Mouse (Mus musculus) retina, postnatal 1 day (tissue): Measurements from ENCODE around the gene Pmm1.
A peak's percentile ranks its signal among the peaks of the same experiment; 100 is the strongest.

Source experiments
- DNase-seq: peaks from one replicate; pipeline ENCODE4 v3.0.0-alpha.2; 2012

Pmm1 gene

DNA sequence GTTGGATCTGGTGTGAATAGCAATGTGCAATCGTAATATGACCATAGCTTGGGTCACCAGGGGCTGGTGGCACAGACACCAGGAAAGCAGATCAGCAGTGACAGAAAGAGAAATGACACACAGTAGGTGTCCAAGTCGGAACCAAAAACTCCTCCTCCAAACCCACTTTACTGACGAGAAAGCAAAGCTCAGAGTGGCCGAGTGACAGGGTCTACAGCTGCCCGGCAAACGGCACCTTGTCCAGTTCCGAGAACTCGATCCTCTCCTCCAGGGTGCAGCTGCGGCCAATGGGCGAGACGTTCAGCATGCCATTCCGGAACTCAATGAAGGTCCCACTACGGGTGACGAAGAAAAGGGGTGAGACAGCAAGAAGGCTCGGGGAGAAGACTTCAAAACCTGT, 5.3 kb downstream of the Pmm1 start:
- no peak for DNase-seq

DNA sequence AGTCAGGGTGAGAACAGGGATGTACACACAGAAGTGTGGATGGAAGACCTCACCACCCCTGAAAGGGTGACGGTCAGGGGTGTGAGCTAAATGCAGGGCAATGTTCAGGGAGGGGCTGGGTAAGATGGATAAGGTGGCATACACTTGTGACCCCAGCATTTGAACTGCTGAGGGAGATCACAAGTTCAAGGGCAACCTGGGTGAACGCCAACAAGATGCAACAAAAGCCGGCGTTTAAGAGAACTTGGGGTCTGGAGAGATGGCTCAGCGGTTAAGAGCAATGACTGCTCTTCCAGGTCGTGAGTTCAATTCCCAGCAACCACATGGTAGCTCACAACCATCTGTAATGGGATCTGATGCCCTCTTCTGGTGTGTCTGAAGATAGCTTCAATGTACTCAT, 6.0 kb downstream of the Pmm1 start:
- DNase-seq: no peak

DNA sequence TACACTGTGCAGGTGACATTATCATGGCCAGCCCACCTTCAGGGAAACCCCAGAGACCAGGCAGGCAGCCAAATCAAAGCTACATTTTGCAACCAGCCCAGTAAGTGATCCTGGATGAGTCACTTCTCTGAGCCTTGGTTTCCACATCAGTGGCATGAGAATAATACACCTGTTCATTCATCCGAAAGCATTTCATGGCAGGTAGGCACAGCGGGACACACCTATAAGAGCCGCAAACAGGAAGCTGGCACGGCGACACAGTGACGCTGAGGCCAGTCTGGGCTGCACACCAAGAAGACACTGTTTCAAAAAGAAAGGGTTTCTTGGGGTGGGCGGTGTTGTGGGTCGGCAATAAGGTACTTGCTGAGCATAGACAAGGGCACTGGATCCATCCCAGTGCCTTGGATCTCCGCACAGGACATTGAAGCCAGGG, 6.6 kb downstream of the Pmm1 start:
- DNase-seq: no peak

DNA sequence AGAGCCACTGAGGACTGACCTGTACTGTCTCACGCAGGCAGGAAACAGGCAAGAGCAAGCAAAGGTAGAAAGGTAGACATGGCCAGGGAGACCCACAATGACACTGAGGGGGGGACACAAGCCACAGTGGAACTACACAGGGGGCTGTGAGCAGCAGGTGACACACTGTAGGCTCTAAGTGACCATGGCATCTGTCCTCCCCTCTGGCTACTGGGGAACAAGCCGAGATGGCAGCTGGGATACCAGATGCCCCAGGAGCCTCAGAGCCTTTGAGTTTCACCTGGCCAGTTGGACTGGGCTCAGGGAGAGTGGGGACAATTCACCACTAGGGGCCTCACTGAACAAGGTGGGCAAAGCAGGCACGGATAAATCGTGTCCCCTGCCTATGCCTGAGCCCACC, 8.4 kb downstream of the Pmm1 start:
- DNase-seq: no peak

DNA sequence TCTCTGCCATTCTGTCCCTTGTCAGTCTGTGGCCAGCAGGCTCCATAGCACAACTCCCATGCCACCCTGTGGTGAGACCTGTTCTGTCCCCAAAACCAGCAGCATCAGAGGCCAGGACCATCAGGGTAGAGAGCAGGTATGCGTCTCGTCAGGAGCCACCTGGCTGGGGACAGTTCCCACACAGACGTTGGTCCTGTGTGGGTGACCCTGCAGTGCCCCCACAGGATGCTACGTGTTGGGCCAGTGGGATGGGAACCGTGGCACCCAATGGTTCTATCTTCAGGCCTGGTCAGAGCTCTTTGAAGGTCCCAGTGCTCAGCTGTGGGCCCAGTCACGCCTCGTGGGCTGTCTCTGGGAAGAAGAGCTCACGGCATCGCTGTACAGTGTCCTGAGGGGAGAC, 9.6 kb downstream of the Pmm1 start:
- DNase-seq: no peak

DNA sequence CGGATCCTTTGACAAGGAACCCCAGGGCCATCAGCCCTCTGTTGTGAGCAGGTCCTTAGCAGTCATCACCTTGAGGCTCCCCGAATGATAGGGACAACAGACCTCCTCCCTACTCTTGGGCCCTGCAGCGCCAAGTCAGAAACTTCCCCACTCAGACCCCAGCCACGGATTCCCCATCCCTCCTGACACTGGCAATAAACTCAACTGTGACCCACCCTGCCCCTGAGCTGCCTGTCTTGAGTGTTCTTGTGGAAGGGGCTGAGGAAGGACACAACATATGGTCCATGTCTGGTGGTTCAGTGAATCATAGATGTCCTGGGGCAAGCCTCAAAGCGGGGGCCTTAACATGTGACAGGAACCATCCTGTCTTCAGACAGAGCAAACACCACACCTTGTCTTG, 10.0 kb downstream of the Pmm1 start:
- no peak for DNase-seq

DNA sequence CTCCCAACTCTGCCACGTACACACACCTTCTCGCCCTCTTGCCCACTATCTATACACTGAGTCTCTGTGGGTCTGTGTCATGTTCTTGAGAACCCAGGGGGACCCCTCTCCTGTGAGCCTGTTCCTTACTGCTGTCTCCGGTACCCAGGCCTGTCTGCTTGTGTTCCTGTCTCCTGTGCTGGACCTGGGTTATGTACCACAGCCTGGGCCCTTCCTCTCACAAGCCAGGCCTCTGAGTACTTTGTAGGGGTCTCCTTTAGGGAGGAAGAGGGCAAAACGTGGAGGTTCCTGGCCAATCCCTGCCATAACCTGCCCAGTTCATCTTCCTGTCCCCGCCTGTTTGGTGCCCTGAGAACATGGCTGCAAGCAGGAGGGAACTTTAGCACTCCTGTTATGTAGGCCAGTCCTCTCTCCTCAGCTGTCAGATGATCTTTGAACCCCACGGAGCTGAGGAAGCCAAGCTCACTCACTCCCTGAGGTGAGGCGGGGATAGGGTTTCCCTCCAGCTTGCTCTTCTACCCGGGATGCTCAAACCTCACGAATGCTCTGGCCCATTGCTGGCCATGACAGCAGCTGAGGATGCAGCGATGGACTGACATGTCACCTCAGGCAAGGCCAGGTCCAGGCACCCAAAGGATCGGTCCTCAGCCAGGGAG, 11.1 kb downstream of the Pmm1 start:
- no peak for DNase-seq

DNA sequence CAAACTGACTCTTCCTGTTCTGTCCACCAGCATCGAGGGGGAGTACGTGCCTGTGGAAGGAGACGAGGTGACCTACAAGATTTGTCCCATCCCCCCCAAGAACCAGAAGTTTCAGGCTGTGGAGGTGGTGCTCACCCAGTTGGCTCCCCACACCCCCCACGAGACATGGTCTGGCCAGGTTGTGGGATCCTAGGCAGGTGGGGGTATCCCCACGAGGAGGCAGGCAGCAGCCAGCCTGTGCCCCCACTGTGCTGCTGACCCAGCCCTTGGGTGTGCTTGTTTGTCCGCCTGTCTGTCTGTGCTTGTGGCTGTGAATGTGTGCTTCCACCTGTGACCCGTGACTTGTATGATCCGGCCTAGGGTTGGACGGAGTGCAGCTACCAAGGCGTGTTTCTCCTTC, 11.7 kb downstream of the Pmm1 start:
- DNase-seq: no peak

DNA sequence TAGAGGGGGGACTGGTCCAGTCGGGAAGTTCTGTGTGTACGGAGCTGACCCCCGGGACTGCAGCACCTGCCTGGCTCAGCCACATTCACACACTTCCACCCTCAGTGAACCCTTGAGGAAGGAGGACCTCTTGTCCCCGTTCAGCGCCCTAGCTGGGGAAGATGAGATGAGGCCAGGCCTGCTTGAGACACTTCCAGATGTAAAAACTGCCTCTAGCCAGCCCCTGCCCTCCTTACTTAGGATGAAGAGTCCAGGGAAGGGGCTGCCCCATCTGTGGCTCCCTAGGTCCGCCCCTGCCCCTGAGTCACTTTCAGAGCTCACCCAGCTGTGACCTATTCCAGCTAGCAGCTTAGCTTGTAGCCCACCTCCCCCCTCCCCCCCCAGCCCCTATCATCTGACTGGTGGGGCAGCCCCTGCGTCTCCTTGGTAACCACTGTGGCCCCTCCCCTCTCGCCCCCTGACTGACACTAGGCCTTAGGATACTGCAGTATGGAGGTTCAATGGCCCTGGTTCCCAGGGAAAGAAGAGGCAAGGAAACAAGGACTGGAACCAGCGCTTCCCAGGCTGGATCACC, 17.5 kb downstream of the Pmm1 start:
- DNase-seq: peak; percentile 84

DNA sequence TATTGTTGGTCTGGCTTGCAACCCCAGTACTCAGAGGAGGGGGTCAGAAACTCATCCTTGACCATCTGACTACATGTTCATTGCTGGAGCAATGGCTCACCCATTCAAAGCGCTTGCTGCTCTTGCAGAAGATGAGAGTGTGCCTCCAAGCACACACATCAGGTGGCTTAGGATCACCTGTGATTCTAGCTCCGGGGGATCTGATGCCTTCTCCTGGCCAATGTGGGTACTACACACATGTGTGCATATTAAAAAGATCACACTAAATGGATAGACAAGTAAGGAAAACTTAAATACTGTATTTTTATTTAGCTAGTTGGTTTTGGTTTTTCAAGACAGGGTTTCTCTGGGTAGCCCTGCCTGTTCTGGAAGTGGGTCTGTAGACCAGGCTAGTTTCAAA, 19.7 kb downstream of the Pmm1 start:
- no peak for DNase-seq

DNA sequence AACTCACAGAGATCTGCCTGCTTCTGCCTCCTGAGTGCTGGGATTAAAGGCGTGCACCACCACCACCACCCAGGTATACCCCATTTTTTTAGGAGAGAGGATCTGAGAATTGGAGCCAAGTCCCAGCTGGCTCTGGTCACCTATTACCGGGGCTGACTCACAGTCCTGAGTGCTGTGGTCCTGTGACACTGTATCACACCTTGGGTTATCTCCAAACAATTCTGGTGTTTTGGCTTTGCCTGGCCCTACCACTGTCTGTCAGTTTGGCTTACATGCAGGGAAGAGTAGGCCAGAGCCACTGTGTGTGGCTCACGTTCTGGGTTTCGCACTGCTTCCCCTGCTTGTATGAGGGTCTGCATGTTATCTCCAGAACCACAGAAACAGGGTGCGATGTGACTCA, 20.5 kb downstream of the Pmm1 start:
- no peak for DNase-seq

DNA sequence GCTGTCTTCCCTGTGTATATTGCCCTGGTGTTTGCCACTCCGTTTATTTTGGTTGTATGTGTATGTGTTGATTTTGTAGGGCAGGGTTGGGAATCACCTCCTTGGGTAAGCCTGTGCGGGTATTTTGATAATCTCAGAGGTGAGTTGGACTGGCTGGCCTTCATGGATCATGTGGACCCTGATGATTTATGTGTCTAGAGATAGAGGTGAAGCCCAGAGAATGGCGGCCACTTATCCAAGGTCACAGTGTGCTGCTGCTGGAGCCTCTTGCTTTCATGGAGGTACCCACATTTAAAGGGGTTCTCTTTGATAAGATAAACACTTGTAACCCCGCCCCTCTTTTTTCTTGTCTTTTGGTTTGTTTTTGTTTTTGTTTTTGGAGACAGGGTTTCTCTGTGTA, 21.0 kb downstream of the Pmm1 start:
- no peak for DNase-seq

DNA sequence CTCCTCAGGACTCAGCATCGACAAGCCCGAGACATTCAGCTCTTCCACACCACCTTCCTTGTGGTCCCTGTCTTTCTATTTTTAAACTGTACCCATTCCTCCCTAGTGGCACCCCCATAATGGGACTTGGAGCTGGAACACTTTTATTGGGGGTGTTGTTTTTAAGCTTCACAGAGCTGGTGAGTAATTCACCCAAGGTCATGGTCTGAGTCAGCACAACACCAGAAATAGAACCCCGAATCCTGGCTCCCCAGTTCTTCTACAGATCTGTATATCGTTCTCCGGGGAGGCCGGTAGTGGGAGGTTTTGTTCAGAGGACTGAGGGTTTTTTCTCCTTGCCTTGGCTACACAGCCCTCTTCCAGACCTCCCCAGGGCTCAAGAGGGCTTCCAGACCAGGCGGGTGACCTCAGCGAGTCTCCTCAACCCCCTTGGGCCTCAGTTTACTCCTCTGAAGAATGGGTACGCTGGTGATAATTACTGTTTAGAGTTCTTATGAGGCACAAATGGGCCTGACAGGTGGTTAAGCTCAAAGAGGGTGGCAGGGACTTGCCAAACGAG, 21.5 kb downstream of the Pmm1 start:
- no peak for DNase-seq

DNA sequence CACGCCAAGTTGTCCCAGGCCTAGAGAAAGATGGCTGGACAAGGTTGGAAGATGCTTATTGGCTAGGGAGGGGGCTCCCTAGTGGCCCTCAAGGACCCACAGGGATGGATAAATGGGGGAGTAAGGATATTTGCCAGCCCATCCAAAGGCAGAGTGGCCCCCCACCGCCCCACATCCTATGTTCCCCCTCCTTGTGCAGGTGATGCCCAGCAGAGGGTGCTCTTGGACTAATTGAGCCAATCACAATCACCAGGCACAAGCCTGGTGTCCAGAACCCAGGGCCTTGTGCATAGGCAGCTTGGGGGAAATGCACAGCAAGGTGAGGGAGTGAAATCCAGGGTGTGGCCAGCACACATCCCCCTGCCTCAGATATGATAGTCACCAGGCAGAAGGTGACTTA, 22.5 kb downstream of the Pmm1 start:
- DNase-seq: peak; percentile 74

DNA sequence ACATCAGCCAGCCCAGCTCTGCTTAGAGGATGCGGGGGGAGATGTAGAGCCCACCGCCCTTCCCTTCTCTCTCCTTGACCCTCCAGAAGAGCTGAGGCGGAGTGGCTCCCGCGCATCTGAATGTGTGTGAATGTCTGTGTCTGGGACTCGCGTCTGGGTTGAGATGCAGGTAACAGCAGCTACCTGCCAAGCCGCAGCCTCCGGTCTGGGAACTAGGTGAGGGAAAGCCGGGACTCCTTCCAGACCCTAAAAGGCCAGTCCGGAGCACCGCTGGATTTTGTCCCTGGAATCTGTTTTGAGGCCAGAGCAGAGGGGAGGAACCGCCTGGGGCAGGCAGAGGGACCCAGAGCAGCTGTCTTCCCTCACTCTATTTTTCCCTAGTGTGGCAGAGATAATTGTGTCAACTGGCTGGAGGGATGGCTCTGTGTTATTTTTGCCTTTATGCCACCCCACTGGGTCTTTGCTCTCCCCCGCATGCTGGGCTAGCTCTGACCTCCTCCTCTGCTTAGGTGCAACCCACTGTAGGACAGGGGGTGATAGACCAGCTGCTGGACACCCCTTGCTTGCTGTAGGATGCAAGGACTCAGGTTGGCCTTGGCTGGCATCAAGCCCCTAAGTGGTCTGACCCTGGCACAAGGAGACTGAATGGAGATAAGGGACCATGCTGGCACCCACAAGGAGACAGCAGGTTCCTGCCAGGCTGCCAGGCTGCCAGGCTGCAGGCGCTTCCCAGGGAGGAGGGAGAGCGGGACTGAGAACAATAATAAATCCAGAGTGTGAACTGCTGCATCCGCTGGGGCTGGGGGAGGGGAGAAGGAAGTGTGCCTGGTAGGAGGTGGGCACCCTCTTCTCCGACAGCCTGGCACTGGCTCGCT, 23.4 kb downstream of the Pmm1 start:
- peak; percentile 69 for DNase-seq

DNA sequence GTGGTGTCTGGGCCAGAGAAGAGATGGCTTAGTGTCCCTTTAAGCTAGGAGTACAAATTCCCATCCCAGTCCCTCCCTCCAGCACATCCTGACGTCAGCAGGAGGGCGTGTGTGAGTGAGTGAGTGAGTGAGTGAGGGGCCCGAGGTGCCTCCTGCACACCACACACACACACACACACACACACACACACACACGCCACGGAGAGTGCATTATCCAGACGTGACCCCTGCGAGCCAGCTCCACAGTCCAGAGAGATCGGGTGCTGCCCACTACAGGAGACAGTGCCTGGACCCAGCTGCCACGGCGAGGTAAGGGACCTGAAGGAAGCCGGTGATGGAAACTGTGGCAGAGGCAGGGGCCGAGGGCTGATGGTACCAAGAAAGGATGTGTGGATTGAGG, 24.1 kb downstream of the Pmm1 start, which contains the start of gene Csdc2:
TSS of gene Csdc2 (plus strand) at position 81 of the 400 bp plus-strand sequence.
- DNase-seq: peak; percentile 90

DNA sequence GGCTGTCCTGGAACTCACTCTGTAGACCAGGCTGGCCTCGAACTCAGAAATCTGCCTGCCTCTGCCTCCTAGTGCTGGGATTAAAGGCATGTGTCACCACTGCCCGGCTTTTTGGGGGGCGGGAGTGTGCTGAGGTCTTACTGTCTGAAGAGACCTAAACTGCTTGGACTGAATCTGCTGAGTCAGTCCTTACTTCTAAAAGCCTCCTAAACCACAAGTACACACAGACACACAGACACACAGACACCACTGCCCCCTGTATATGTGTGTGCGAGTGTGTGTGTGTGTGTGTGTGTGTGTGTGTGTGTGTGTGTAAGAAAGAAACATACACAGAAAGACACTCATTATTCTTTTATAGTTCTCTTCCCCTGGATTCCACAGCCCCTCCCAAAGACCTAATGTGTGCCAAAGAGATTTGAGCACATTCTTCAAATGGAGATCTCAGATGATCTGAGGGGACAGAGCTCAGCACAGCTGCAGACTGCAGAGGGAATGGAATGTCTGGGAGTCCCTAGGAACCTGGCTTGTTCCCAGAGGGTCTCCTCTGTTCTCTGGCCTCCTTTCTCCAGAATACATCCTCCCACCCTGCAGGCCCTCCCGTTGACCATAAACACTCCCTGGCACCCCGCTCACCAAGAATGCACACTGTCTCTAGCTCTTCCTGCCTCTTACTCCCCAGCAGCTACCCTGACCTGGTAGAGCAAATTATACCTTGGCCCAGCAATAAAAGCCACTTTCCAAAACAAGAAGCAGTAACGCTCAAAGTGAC, 24.7 kb downstream of the Pmm1 start:
- DNase-seq: no peak

DNA sequence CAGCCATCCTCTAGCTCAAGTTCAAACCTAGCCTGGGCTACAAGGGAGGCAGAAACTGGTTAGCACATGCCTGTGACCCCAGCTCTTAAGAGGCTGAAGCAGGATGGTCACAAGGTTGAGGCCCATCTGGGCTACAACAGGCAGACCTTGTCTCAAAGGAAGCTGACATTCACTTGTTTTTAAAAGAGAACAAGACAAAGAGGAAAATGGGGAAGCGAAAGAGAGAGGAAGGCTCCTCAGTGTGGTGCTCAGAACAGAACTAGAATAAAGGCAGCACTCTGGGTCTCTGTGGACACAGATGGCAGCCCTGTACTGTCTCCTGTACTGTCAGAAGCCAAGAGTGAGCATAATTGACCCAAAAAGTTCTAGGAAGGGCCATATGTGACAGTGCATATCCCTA, 26.7 kb downstream of the Pmm1 start:
- no peak for DNase-seq

DNA sequence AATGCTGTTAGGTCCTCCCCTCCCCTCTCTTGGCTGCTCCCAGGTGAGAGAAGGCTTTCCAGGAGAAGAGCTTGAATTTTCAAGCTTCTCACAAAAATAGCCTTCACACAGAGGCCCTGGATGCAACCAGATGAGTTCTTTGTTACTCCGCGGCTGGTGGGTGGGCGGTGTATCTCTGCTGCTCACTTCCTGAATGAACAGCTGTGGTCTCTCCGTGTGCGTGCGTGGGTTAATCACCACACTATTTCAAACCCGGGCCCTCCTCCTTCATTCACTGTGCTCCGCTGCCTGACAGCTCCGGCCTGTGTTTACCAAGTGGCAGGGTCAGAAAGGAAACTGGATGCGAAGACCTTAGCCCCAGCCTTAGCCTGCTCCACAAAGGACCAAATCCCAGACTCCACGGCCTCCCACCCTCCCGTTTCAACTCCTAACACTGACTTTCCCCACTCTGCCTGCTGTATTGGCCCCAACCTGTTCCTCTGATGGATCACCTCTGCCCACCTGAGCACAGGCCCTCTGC, 27.7 kb downstream of the Pmm1 start:
- no peak for DNase-seq

DNA sequence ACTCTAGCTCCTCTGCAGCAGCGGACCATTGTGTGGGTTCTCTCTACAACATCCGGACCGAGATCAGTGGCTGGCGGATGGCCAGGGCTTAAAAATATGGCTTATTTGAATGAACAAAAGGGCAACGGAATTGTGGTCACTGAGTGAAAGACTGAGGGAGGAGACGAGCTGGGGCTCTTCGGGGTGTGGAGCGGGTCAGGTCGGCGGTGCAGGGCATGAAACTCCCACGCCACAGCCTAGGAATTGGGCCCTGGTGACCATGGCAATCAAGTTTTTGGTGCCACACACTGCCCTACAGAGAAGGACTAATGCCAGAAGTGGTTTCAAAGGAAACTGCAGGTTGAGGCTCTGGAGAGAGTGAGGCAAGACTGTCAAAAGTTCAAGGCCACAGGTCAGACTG, 32.5 kb downstream of the Pmm1 start:
- DNase-seq: peak; percentile 55

DNA sequence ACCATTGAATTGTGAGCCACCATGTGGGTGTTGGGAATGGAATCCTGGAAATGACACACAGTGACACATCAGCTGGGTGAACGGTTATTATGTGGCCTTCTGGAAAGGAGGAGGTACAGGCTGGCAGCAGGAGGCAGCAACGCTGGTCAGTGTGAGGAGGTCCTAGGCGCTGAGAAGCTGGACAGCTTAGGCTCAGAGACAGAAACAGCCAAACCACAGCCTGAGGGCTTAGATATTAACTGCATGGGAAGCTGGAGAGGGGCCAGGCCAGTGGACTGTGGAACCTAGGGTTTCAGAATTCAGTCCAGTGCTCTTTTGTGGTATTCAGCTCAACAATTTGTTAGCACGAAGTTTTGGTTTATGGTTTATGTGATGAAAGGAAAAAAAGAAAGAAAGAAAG, 33.0 kb downstream of the Pmm1 start:
- peak; percentile 10 for DNase-seq

DNA sequence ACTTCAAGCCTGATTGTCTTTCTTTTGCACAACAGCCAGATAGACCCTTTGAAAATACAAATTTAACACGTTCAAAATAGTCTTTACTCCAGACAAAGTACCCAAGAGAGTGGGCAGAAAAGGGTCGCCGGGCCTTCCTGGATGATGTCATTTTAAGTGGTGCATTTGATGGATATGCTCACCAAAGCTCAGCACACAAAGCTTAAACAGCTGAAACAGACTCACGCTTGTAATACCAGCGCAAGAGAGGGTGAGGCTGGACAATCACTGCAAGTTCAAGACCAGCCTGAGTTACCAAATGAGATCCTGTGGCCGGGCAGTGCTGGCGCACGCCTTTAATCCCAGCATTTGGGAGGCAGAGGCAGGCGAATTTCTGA, 34.3 kb downstream of the Pmm1 start:
- no peak for DNase-seq
